Mouse (Mus musculus): ENCODE measurements around the gene Gipr. TPM values are rescaled to one million over a fixed set of nuclear protein-coding genes. Genes with fewer than 3 reads are reported as not detected.

Gipr gene
- polyA plus RNA-seq, 1 experiment = 2.6 TPM

- no peaks in the 10 kb centered on the region for H3K4me1 ChIP-seq (ENCODE audit: control insufficient read depth, insufficient read depth, low read length)
- TF ChIP-seq CTCF (IDR thresholded peaks at IDR 0.05; ENCODE audit: borderline replicate concordance, insufficient read depth, low read depth, low read length) (no peak), POLR2A (IDR thresholded peaks at IDR 0.05; ENCODE audit: borderline replicate concordance, insufficient read depth, low read length) (no peak)
- H3K27ac ChIP-seq (ENCODE audit: insufficient read depth, low read length) = no peak overlapping the region
- 61% methylated on average over 3 of the region's 3 CpGs for WGBS
- no peaks in the 10 kb centered on the region for H3K27me3 ChIP-seq (ENCODE audit: control insufficient read depth, insufficient read depth, low read length)
- no peak overlapping the region for H3K4me3 ChIP-seq (replicated peaks; ENCODE audit: insufficient read depth, low read depth, low read length)
- DNase-seq = no peak
Observed at GRCm38 (mm10) chr7:19107436-19107835, 58.5 kb downstream of the Gipr start.

Other genes with a start within 250 kb of the Gipr start
- 12.8 and 14.5 TPM in 2 replicates for gene Nova2, start 240.2 kb downstream of the Gipr start, polyA plus RNA-seq (2012; rRNA removed)
- gene Nanos2, start 178.7 kb downstream of the Gipr start, polyA plus RNA-seq (2012; rRNA removed) = 2.0 and 2.7 TPM in 2 replicates
- 52.6 and 55.3 TPM in 2 replicates for gene Mypop, start 174.9 kb downstream of the Gipr start, polyA plus RNA-seq (2012; rRNA removed)
- gene Irf2bp1, start 162.1 kb downstream of the Gipr start, polyA plus RNA-seq (2012; rRNA removed) = 37.7 and 41.5 TPM in 2 replicates
- not detected in 2 replicates for gene Foxa3, start 142.6 kb downstream of the Gipr start, polyA plus RNA-seq (2012; rRNA removed)
- gene Sympk, start 141.8 kb downstream of the Gipr start, polyA plus RNA-seq (2012; rRNA removed) = 112 and 113 TPM in 2 replicates
- 0.10 TPM in 1 of 2 replicates, not detected in the other for gene Rsph6a, start 111.4 kb downstream of the Gipr start, polyA plus RNA-seq (2012; rRNA removed)
- 116 and 117 TPM in 2 replicates for gene Dmwd, start 89.9 kb downstream of the Gipr start, polyA plus RNA-seq (2012; rRNA removed)
- gene Dmpk, start 82.3 kb downstream of the Gipr start, polyA plus RNA-seq (2012; rRNA removed) = 38.9 and 40.1 TPM in 2 replicates
- gene Six5, start 71.5 kb downstream of the Gipr start, polyA plus RNA-seq (2012; rRNA removed) = 3.5 and 4.6 TPM in 2 replicates
- gene Gm4969, start 47.8 kb downstream of the Gipr start, polyA plus RNA-seq (2012; rRNA removed) = 0.80 and 0.90 TPM in 2 replicates
- gene Fbxo46, start 46.3 kb downstream of the Gipr start, polyA plus RNA-seq (2012; rRNA removed) = 7.6 and 7.9 TPM in 2 replicates
- 15.7 TPM in 2 replicates for gene Qpctl, start 16.8 kb downstream of the Gipr start, polyA plus RNA-seq (2012; rRNA removed)
- gene Snrpd2, start 16.4 kb downstream of the Gipr start, polyA plus RNA-seq (2012; rRNA removed) = 87.1 and 88.8 TPM in 2 replicates
- 148 and 176 TPM in 2 replicates for gene Eml2, start 10.3 kb upstream of the Gipr start, polyA plus RNA-seq (2012; rRNA removed)
- gene Gpr4, start 46.4 kb upstream of the Gipr start, polyA plus RNA-seq (2012; rRNA removed) = 4.3 and 5.1 TPM in 2 replicates
- gene Opa3, start 62.2 kb upstream of the Gipr start, polyA plus RNA-seq (2012; rRNA removed) = 39.1 and 40.1 TPM in 2 replicates
- 30.8 and 32.9 TPM in 2 replicates for gene Vasp, start 105.7 kb upstream of the Gipr start, polyA plus RNA-seq (2012; rRNA removed)
- gene Ppm1n, start 113.9 kb upstream of the Gipr start, polyA plus RNA-seq (2012; rRNA removed) = 1.1 and 2.0 TPM in 2 replicates
- 96.9 and 101 TPM in 2 replicates for gene Rtn2, start 116.5 kb upstream of the Gipr start, polyA plus RNA-seq (2012; rRNA removed)
- gene Fosb, start 143.9 kb upstream of the Gipr start, polyA plus RNA-seq (2012; rRNA removed) = 0.67 and 0.71 TPM in 2 replicates
- 52.2 and 53.9 TPM in 2 replicates for gene Ercc1, start 178.7 kb upstream of the Gipr start, polyA plus RNA-seq (2012; rRNA removed)
- 12.6 and 12.7 TPM in 2 replicates for gene Cd3eap, start 193.4 kb upstream of the Gipr start, polyA plus RNA-seq (2012; rRNA removed)
- gene Ppp1r13l, start 193.6 kb upstream of the Gipr start, polyA plus RNA-seq (2012; rRNA removed) = 4.1 and 4.8 TPM in 2 replicates
- gene Ercc2, start 215.9 kb upstream of the Gipr start, polyA plus RNA-seq (2012; rRNA removed) = 45.0 and 46.3 TPM in 2 replicates
- 1.7 and 2.1 TPM in 2 replicates for gene Klc3, start 238.0 kb upstream of the Gipr start, polyA plus RNA-seq (2012; rRNA removed)
- 0.08 and 0.11 TPM in 2 replicates for gene Ckm, start 238.6 kb upstream of the Gipr start, polyA plus RNA-seq (2012; rRNA removed)